Mouse (Mus musculus): ENCODE measurements around the gene Grik4. TPM values are rescaled to one million over a fixed set of nuclear protein-coding genes. Genes with fewer than 3 reads are reported as not detected.

Gene Grik4
- total RNA-seq, 4 experiments from 2014 or later: 0.04 to 0.08 TPM; not detected in 2

DNA sequence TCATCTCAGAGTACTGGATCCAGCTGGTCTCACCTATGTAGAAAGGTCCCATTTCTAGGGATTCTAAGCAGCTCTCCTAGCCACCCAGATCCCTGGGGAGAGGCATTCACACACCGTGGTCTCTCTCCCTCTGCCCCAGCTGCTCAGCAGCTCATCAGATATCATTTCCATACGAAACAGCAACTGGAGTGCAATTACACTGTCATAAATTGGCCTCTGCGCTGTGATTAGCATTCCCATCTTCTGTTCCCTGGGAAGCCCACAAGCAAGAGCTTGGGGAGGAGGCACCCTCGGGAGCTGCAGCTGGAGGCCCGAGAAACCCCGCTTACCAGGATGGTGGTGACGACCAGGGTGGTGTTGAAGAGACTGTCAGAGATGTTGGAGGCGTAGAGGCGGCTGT, 346.8 kb downstream of the Grik4 start:
- DNase-seq (ENCODE audit: low spot score in 2 of 2): no peak

GRCm38 (mm10) chr9:42578511-42578910, 365.8 kb downstream of the Grik4 start:
- DNase-seq (ENCODE audit: low spot score in 2 of 2): no peak

GRCm38 (mm10) chr9:42578106-42578505, 366.2 kb downstream of the Grik4 start:
- no peak for DNase-seq (ENCODE audit: low spot score in 2 of 2)

GRCm38 (mm10) chr9:42573616-42574350, 370.5 kb downstream of the Grik4 start:
- DNase-seq (ENCODE audit: low spot score in 2 of 2): no peak

GRCm38 (mm10) chr9:42573180-42573579, 371.1 kb downstream of the Grik4 start:
- no peak for DNase-seq (ENCODE audit: low spot score in 2 of 2)

- no peak for DNase-seq (ENCODE audit: low spot score in 2 of 2)
Observed at GRCm38 (mm10) chr9:42565921-42566320, 378.4 kb downstream of the Grik4 start.

DNA sequence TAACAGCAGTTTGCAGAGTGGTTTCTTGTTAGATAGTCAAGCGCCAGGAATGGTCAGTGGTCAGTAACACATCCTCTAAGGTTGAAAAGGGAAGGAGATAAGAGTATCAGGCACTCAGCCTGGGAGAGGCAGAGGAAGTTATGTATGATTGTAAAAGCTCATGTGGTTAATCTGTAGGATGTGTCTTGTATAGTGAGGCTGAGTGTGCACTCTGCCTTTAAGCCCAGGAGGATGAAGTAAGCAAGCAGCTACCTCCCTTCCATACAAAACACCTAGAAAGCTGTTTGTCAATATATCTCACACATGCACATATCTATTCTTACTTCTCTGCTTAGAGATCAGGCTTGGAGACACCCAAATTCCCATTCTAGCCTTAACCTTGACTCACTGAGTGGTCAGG, 389.1 kb downstream of the Grik4 start:
- DNase-seq (ENCODE audit: low spot score in 2 of 2): no peak

DNA sequence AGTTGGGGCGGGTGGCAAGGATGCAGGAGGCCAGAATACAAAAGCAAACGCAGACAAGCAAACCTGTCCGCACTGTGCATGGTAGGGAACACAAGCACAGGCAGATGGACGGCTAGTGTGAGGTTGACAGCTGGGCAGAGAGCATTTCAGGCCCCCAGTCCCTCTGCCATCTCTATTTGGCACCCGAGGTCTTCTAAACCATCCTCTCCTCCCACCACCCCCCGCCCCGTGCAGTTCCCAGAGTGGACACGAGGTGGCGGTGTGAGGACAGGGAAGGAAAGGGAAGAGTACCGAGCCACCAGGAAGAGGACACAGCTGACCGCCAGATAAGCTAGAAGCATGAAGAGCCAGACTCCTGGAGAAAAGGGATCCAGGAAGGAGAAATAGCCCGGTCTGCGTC, 394.2 kb downstream of the Grik4 start:
- DNase-seq (ENCODE audit: low spot score in 2 of 2): peak; percentile 5 to 7

DNA sequence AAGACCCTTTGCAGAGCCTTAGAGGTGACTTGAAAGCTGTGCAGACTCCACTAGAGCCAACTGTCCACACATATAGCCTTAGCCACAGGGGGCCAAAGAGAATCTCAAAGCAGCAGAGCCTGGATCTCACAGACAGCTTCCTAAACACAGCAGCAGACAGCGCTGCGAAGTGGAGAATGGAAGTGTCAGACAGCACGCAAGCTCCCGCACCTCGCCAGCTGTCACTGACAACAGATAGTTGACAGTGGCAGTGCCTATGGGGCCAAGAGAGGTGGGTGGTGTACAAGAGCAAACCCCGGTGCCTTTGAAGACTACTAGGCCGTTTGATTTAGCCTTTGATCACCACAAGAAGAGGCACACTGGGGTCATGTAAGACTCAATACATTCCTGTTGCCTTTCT, 395.3 kb downstream of the Grik4 start:
- no peak for DNase-seq (ENCODE audit: low spot score in 2 of 2)

DNA sequence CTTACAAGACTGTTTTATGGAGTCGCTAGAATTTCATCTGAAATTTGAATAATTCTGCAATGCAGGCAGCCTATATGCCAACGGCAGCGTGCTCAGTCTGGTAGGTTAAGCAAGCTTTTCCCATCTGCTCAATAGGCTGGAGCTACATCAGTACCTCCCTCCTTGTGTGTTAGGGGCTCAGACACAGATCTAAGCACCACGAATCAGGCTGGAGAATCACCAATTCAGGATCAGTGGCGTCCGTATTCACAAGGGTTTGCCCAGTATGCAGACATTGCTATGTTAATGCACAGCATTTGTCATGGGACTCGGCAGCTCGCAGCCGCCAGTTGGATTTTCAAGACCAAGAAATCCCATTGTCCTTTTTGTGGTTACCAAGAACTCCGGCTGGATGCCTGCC, 399.8 kb downstream of the Grik4 start:
- DNase-seq (ENCODE audit: low spot score in 2 of 2): no peak

- DNase-seq (ENCODE audit: low spot score in 2 of 2): no peak
Observed at GRCm38 (mm10) chr9:42533491-42533890, 410.8 kb downstream of the Grik4 start.

- no peak for DNase-seq (ENCODE audit: low spot score in 2 of 2)
Observed at GRCm38 (mm10) chr9:42533041-42533440, 411.3 kb downstream of the Grik4 start.

GRCm38 (mm10) chr9:42531951-42532350, 412.3 kb downstream of the Grik4 start:
- no peak for DNase-seq (ENCODE audit: low spot score in 2 of 2)

DNA sequence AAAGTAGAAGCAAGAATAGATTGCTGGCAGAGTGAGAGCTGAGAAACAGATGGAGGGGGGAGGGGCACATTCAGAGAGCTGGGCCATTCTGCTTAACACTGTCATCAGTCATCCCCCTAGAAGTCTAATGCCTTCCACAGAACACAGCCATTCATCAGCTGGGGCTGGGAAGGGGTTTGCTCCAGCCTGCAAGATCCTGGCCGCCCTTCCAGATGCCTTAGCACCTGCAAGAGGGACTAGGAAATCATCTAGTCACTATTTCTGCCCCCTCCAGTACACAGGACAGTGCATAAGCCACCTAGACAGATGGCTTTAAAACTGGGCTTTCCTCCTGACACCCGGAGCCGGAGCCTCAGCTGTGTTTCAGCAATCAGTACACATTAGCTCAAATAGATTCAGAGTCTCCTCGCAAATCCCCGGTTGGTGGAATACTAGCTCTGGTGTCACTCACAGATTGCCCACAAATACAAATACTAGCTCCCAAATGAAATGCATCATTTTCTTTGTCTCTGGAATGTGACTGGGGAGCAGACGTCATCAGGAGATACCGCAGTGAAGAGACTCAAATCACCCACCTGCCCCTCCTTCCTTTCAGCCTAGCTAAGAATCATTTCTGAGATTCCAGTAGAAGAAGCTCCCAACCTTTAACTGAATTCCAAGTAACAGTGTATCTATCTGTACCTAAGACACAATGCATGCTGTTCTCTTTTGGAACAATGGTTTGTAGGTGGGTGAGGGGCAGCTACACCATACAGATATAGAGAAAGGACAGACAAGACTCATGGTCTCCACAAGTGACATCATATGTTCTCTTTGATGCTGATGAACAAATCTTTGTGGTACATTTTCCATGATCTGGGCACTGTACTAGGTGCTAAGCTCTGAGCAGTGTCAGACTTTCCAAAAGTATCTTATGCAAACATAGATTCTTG, 413.8 kb downstream of the Grik4 start:
- no peak for DNase-seq (ENCODE audit: low spot score in 2 of 2)

DNA sequence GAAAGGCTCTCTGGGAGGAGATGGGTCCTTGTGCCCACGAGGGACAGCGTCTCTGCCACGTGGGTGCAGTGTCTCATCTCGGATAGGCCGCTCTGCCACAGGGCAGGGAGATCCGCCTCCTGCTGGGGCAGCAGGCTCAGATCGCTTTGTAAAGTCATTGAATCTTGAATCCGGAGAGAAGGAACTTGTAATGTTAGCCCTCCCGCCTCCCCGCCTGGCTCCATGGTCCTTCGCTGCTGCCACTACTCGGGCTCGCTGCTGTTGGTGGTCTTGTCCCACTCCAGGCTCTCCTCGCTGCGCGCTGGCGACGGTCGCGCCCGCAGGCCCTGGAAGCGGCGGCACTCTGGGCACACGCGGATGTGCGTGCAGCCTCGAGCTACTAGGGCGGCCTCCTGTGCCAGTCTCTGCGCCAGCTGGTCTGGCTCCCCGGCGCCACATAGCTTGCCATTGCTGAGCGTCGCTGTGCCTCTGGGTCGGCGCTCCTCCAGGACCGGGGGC, 423.7 kb downstream of the Grik4 start:
- no peak for DNase-seq (ENCODE audit: low spot score in 2 of 2)

DNA sequence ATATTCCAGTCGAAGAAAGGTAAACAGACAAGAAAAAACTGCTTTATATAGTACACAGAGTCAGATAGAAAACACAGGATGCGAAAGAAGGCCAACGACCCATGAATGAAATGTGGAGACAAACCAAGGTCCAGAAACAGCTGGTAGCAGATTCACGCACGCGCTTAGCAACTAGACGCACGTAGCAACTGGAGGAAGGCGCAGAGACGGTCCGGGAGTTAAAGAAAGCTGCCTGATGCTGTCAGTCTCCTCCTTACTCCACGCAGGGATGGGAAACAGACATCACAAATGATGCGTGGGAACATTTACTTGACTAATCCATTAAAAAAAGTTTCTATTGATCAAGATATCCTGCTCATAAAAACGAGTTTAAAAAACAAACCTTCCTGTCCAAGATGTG, 426.1 kb downstream of the Grik4 start:
- no peak for DNase-seq (ENCODE audit: low spot score in 2 of 2)

GRCm38 (mm10) chr9:42513159-42513558, 431.1 kb downstream of the Grik4 start:
- DNase-seq (ENCODE audit: low spot score in 2 of 2): no peak

DNA sequence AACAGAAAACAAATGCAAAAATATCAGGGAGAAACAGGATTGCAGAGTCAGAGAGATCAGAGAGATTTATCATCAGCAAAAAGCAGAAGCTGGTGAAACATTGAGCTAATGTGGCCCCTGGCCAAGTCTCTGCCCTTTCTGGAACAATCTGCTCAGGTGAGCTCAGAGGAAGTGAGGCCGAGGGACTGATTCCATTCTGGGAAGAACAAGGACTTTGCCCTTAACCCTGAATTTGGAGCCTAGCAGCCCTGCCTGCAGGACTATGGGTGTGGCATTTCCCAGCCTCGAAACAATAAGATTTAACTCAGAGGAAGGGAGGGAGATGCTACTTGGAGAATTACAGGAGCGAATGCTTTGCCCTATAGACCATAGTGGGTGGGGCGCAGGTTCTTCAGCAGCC, 432.0 kb downstream of the Grik4 start:
- no peak for DNase-seq (ENCODE audit: low spot score in 2 of 2)

- no peak for DNase-seq (ENCODE audit: low spot score in 2 of 2)
Observed at GRCm38 (mm10) chr9:42508235-42508634, 436.1 kb downstream of the Grik4 start.

GRCm38 (mm10) chr9:42507709-42508108, 436.6 kb downstream of the Grik4 start, which contains the start of gene Tbcel:
Gene Tbcel, minus strand, starts transcription at chr9:42507809.
- no peak for DNase-seq (ENCODE audit: low spot score in 2 of 2)

DNA sequence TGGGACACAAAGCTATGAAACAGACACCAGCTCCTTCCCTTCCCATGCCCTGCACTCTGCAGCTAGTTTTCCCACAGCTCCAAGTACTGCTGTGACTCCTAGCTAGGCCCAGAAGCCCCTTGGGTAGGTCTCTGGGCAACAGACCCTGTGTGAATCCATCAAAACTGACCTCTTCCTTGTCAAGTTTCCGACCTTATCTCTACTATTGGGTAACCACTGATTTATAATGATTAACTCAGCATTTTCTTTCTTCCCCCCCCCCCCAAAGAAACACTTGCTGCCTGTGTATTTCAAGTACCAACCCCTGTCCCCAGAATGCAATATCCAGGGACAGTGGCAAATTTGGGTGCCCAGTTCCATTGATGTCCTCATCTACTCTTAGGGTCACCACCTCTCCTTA, 437.3 kb downstream of the Grik4 start:
- DNase-seq (ENCODE audit: low spot score in 2 of 2): no peak

DNA sequence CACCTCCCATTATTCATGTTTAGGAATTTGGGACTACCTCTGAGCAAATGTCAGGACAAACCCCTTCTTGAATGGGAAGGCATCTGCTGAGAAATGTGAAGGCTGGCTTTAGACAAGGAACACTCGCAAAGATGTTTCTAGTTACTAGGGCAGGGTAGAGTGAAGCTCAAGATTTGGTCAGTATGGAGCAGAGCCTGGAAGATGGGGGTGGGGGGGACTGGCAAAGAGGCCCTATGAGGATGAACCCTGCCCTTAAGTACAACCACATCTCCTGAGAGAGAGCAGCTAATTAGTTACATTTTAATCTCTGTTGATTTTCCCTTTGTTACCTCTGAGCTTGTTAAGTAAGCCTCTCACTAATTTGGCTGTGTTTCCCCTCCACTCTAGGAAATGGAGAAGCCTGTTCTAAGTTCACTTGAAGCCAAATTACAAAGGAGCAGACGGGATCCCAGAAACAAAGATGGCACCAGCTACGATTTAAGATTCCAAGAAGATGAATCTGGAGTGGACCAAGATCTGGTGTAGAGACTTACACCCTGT, 439.3 kb downstream of the Grik4 start:
- no peak for DNase-seq (ENCODE audit: low spot score in 2 of 2)

Data from gastrocnemius, adult 8-10 months (tissue).